Mouse (Mus musculus) layer of hippocampus, postnatal 10 days (tissue): ENCODE data around the gene Zfpl1. TPM values are rescaled to one million over a fixed set of nuclear protein-coding genes. Genes with fewer than 3 reads are reported as not detected.
"Not testable (repeated sequence)": the region's sequence is repeated elsewhere in the genome, so short reads cannot be mapped to it uniquely, and the experiment has no call there.

Experiments
- DNase-seq, 2 experiments: peaks; one replicate each; pipeline ENCODE4 v3.0.0; 2021; ENCODE audit warnings: low spot score in 2 of 2
- total RNA-seq, 2 experiments: library from RNA; stranded (reverse); gene quantifications; 2 replicates each; pipeline ENCODE4 v1.2.3; 2021

The Zfpl1 gene
- total RNA-seq, 2 experiments from 2014 or later = 36.8 to 37.6 TPM

- DNase-seq = peak; percentile 59 to 62
These were observed 23.0 kb downstream of the Zfpl1 start for GRCm38 (mm10) chr19:6061641-6062302.

GRCm38 (mm10) chr19:6061021-6061533, 23.7 kb downstream of the Zfpl1 start, which contains the start of gene Znhit2:
TSS of gene Znhit2 (plus strand) at chr19:6061192.
- peak; percentile 89 to 94 for DNase-seq

- no peak for DNase-seq
These were observed 25.8 kb downstream of the Zfpl1 start for GRCm38 (mm10) chr19:6058966-6059365.

- no peak for DNase-seq
These were observed 26.2 kb downstream of the Zfpl1 start for GRCm38 (mm10) chr19:6058513-6058912.

- DNase-seq = peak; percentile 97 to 99
These were observed 27.3 kb downstream of the Zfpl1 start, which contains the start of the genes Mrpl49 and Fau for GRCm38 (mm10) chr19:6057313-6058096. TSS of gene Mrpl49 (minus strand) at chr19:6057785. TSS of gene Fau (plus strand) at chr19:6057844.

GRCm38 (mm10) chr19:6056696-6057095, 28.1 kb downstream of the Zfpl1 start:
- no peak for DNase-seq

- DNase-seq = no peak
These were observed 30.5 kb downstream of the Zfpl1 start for GRCm38 (mm10) chr19:6054296-6054695.

GRCm38 (mm10) chr19:6052516-6052915, 32.2 kb downstream of the Zfpl1 start:
- DNase-seq = no peak

- no peak for DNase-seq
These were observed 35.9 kb downstream of the Zfpl1 start for GRCm38 (mm10) chr19:6048681-6049410.

- DNase-seq = no peak
These were observed 36.9 kb downstream of the Zfpl1 start for GRCm38 (mm10) chr19:6047899-6048166.

GRCm38 (mm10) chr19:6047154-6047898, 37.4 kb downstream of the Zfpl1 start:
- no peak for DNase-seq

- peak; percentile 85 to 91 for DNase-seq
These were observed 38.2 kb downstream of the Zfpl1 start, which contains the start of gene Syvn1 for GRCm38 (mm10) chr19:6046294-6047153. TSS of gene Syvn1 (plus strand) at chr19:6046576.

GRCm38 (mm10) chr19:6045366-6046293, 39.1 kb downstream of the Zfpl1 start:
- DNase-seq = no peak

- not testable (repeated sequence) for DNase-seq
These were observed 40.7 kb downstream of the Zfpl1 start for GRCm38 (mm10) chr19:6044102-6044501.

GRCm38 (mm10) chr19:6042293-6042692, 42.5 kb downstream of the Zfpl1 start:
- no peak for DNase-seq

- no peak for DNase-seq
These were observed 44.8 kb downstream of the Zfpl1 start for GRCm38 (mm10) chr19:6040002-6040401.

- DNase-seq = no peak
These were observed 46.4 kb downstream of the Zfpl1 start for GRCm38 (mm10) chr19:6038326-6038725.

GRCm38 (mm10) chr19:6037695-6038094, 47.1 kb downstream of the Zfpl1 start:
- DNase-seq = no peak
